Mouse (Mus musculus): Measurements from ENCODE around the gene Rfpl4b. TPM values are rescaled to one million over a fixed set of nuclear protein-coding genes. Genes with fewer than 3 reads are reported as not detected.
A peak's percentile ranks its signal among the peaks of the same experiment; 100 is the strongest.
"Not testable (repeated sequence)": the region's sequence is repeated elsewhere in the genome, so short reads cannot be mapped to it uniquely, and the experiment has no call there.

Rfpl4b gene
- not detected in 2 replicates for polyA plus RNA-seq (2015; fragmentation: Nextera tagmentation; extraction: Ambion mirVana)

GRCm38 (mm10) chr10:38821679-38822078 is at the start of gene Rfpl4b:
Gene Rfpl4b, minus strand, starts transcription at chr10:38821779.
- Histone ChIP-seq H3K9ac (no peak within 1 kb of the TSS), H3K4me3 (replicated peaks) (no peak within 1 kb of the TSS), H3K4me1 (no peaks in the 10 kb centered on the region), H3K9me3 (replicated peaks) (0 out of 2 replicates have a peak, but pooled peaks cover 6% of the 10 kb centered on the region), H3K36me3 (no peaks in the 10 kb centered on the region), H3K27me3 (no peaks in the 10 kb centered on the region), H3K4me2 (replicated peaks) (no peak within 1 kb of the TSS), H3K27ac (replicated peaks) (no peak within 1 kb of the TSS)
- ATAC-seq (ENCODE audit: insufficient number of reproducible peaks, low FRiP score, low TSS enrichment, low read depth), result no peak
- WGBS, result 93% methylated on average over 3 of the region's 3 CpGs

- H3K4me3 ChIP-seq (replicated peaks), result no peak overlapping the region
- H3K9ac ChIP-seq, result no peak overlapping the region
- no peak overlapping the region for H3K4me2 ChIP-seq (replicated peaks)
- peak overlapping the region; percentile 63 for H3K27ac ChIP-seq (replicated peaks)
- H3K36me3 ChIP-seq, result no peaks in the 10 kb centered on the region
- WGBS, result 36% methylated on average over 2 of the region's 2 CpGs
- H3K27me3 ChIP-seq, result no peaks in the 10 kb centered on the region
- peak; percentile 69 for ATAC-seq (ENCODE audit: insufficient number of reproducible peaks, low FRiP score, low TSS enrichment, low read depth)
- no peaks in the 10 kb centered on the region for H3K9me3 ChIP-seq (replicated peaks)
- 0 out of 2 replicates have a peak, but pooled peaks cover 5% of the 10 kb centered on the region for H3K4me1 ChIP-seq
These were observed 33.6 kb upstream of the Rfpl4b start for GRCm38 (mm10) chr10:38855186-38855585.

- not testable (repeated sequence) for H3K4me3 ChIP-seq (replicated peaks); H3K9ac ChIP-seq; H3K27me3 ChIP-seq; H3K4me1 ChIP-seq; H3K36me3 ChIP-seq; H3K4me2 ChIP-seq (replicated peaks); H3K9me3 ChIP-seq (replicated peaks); ATAC-seq (ENCODE audit: insufficient number of reproducible peaks, low FRiP score, low TSS enrichment, low read depth)
- 53% methylated on average over 5 of the region's 5 CpGs for WGBS
- peak overlapping the region; percentile 5 for H3K27ac ChIP-seq (replicated peaks)
These were observed 28.4 kb upstream of the Rfpl4b start for GRCm38 (mm10) chr10:38850006-38850405.

GRCm38 (mm10) chr10:38848884-38849499 is 27.4 kb upstream of the Rfpl4b start:
- Histone ChIP-seq H3K4me2 (replicated peaks) (no peak overlapping the region), H3K9me3 (replicated peaks) (no peaks in the 10 kb centered on the region), H3K27ac (replicated peaks) (no peak overlapping the region), H3K4me3 (replicated peaks) (no peak overlapping the region), H3K4me1 (peaks cover 5% of the 10 kb centered on the region; the same call in 1 of the 2 replicates), H3K9ac (no peak overlapping the region), H3K36me3 (no peaks in the 10 kb centered on the region), H3K27me3 (no peaks in the 10 kb centered on the region)
- ATAC-seq (ENCODE audit: insufficient number of reproducible peaks, low FRiP score, low TSS enrichment, low read depth), result no peak
- WGBS, result 14% methylated on average over 8 of the region's 8 CpGs

- Histone ChIP-seq H3K36me3 (no peaks in the 10 kb centered on the region), H3K9me3 (replicated peaks) (no peaks in the 10 kb centered on the region), H3K9ac (no peak overlapping the region), H3K4me2 (replicated peaks) (no peak overlapping the region), H3K27me3 (no peaks in the 10 kb centered on the region), H3K27ac (replicated peaks) (no peak overlapping the region), H3K4me1 (peaks cover 5% of the 10 kb centered on the region; the same call in 1 of the 2 replicates), H3K4me3 (replicated peaks) (no peak overlapping the region)
- ATAC-seq (ENCODE audit: insufficient number of reproducible peaks, low FRiP score, low TSS enrichment, low read depth), result no peak
- 83% methylated on average over 4 of the region's 4 CpGs for WGBS
These were observed 26.7 kb upstream of the Rfpl4b start for GRCm38 (mm10) chr10:38848231-38848630.

- H3K27ac ChIP-seq (replicated peaks), result peak overlapping the region; percentile 8
These were observed 2.2 kb upstream of the Rfpl4b start for GRCm38 (mm10) chr10:38823741-38824140.

GRCm38 (mm10) chr10:38806056-38806455 is 15.5 kb downstream of the Rfpl4b start:
- no peaks in the 10 kb centered on the region for H3K4me1 ChIP-seq
- H3K36me3 ChIP-seq, result no peaks in the 10 kb centered on the region
- peak; percentile 70 for ATAC-seq (ENCODE audit: insufficient number of reproducible peaks, low FRiP score, low TSS enrichment, low read depth)
- H3K9ac ChIP-seq, result no peak overlapping the region
- no peaks in the 10 kb centered on the region for H3K9me3 ChIP-seq (replicated peaks)
- H3K4me2 ChIP-seq (replicated peaks), result no peak overlapping the region
- no peak overlapping the region for H3K4me3 ChIP-seq (replicated peaks)
- H3K27me3 ChIP-seq, result no peaks in the 10 kb centered on the region
- 40% methylated on average over 2 of the region's 2 CpGs for WGBS
- H3K27ac ChIP-seq (replicated peaks), result peak overlapping the region; percentile 44; the same call in 1 of the 2 replicates

More at GRCm38 (mm10) chr10:38823741-38824140, 2.2 kb upstream of the Rfpl4b start:
- no peak overlapping the region for H3K4me2 ChIP-seq (replicated peaks)
- 15% methylated on average over 1 of the region's 1 CpGs for WGBS
- no peaks in the 10 kb centered on the region for H3K4me1 ChIP-seq
- H3K27me3 ChIP-seq, result no peaks in the 10 kb centered on the region
- no peak overlapping the region for H3K9ac ChIP-seq
- ATAC-seq (ENCODE audit: insufficient number of reproducible peaks, low FRiP score, low TSS enrichment, low read depth), result no peak
- H3K36me3 ChIP-seq, result no peaks in the 10 kb centered on the region
- H3K9me3 ChIP-seq (replicated peaks), result 0 out of 2 replicates have a peak, but pooled peaks cover 6% of the 10 kb centered on the region
- no peak overlapping the region for H3K4me3 ChIP-seq (replicated peaks)

- no peaks in the 10 kb centered on the region for H3K9me3 ChIP-seq (replicated peaks)
- no peak for ATAC-seq (ENCODE audit: insufficient number of reproducible peaks, low FRiP score, low TSS enrichment, low read depth)
- H3K4me3 ChIP-seq (replicated peaks), result no peak overlapping the region
- no peaks in the 10 kb centered on the region for H3K36me3 ChIP-seq
- no peak overlapping the region; the same call in 1 of the 2 replicates for H3K27ac ChIP-seq (replicated peaks)
- H3K4me1 ChIP-seq, result no peaks in the 10 kb centered on the region
- H3K9ac ChIP-seq, result no peak overlapping the region
- WGBS, result 71% methylated on average over 8 of the region's 8 CpGs
- no peak overlapping the region for H3K4me2 ChIP-seq (replicated peaks)
- no peaks in the 10 kb centered on the region for H3K27me3 ChIP-seq
These were observed 17.5 kb downstream of the Rfpl4b start for GRCm38 (mm10) chr10:38804047-38804446.

GRCm38 (mm10) chr10:38803304-38803703 is 18.3 kb downstream of the Rfpl4b start:
- Histone ChIP-seq H3K36me3 (no peaks in the 10 kb centered on the region), H3K4me1 (no peaks in the 10 kb centered on the region), H3K4me2 (replicated peaks) (no peak overlapping the region), H3K9me3 (replicated peaks) (no peaks in the 10 kb centered on the region), H3K4me3 (replicated peaks) (no peak overlapping the region), H3K9ac (no peak overlapping the region), H3K27ac (replicated peaks) (no peak overlapping the region), H3K27me3 (no peaks in the 10 kb centered on the region)
- 87% methylated on average over 7 of the region's 7 CpGs for WGBS
- ATAC-seq (ENCODE audit: insufficient number of reproducible peaks, low FRiP score, low TSS enrichment, low read depth), result no peak

GRCm38 (mm10) chr10:38788612-38789011 is 33.0 kb downstream of the Rfpl4b start:
- 46% methylated on average over 3 of the region's 3 CpGs for WGBS
- Histone ChIP-seq H3K9me3 (replicated peaks) (no peaks in the 10 kb centered on the region), H3K4me1 (no peaks in the 10 kb centered on the region), H3K27ac (replicated peaks) (no peak overlapping the region), H3K4me3 (replicated peaks) (no peak overlapping the region), H3K9ac (no peak overlapping the region), H3K4me2 (replicated peaks) (no peak overlapping the region), H3K27me3 (no peaks in the 10 kb centered on the region), H3K36me3 (no peaks in the 10 kb centered on the region)
- ATAC-seq (ENCODE audit: insufficient number of reproducible peaks, low FRiP score, low TSS enrichment, low read depth), result no peak

All from embryonic facial prominence, embryonic 15.5 days (tissue).